13 mouse cellular contexts compared by ENCODE assay signal in genomic region chr2:59842556-59843008, GRCm38 (mm10). TPM values are rescaled to one million over a fixed set of nuclear protein-coding genes. Genes with fewer than 3 reads are reported as not detected.
A peak's percentile ranks its signal among the peaks of the same experiment; 100 is the strongest.
DNase-seq lines count a peak whose midpoint lies in the region; ATAC-seq and TF ChIP-seq lines count a peak whose summit lies in the region.
"Had no signal": no experiment of that assay in that cellular context is flagged by ENCODE, and none has a peak within 500 bp of the region (broad histone marks: within the 10 kb centered on the region; RNA-seq: fewer than 3 reads in every experiment).

No protein-coding gene starts in this region.

- intact Hi-C loops in gastrocnemius, adult 2 months (cut with DNase I) = no loop called here
- intact Hi-C loops in gastrocnemius, postnatal 14 days (cut with DNase I; ENCODE audit: low total_unique reads) = no loop called here

- no peak for DNase-seq in gastrocnemius, adult 2 months
- DNase-seq in gastrocnemius, postnatal 14 days = no peak
- DNase-seq in kidney, postnatal 0 days (ENCODE audit: low spot score) = no peak
- DNase-seq in kidney, postnatal 14 days = no peak
- DNase-seq in right cerebral cortex, postnatal 25 days = no peak
- no peak for DNase-seq in adrenal gland, postnatal 36 days
- DNase-seq: cerebellum, postnatal 25 days; lung, postnatal 14 days; right cerebral cortex, adult 18-20 months had no signal

- no peak for ATAC-seq in kidney, postnatal 0 days (replicated peaks; ENCODE audit: low FRiP score, low read depth)
- peak; percentile 62 for ATAC-seq in intestine, embryonic 16.5 days
- ATAC-seq in stomach, embryonic 15.5 days (ENCODE audit: insufficient read depth, low FRiP score, low read depth) = no peak

- no peak overlapping the region for H3K4me3 ChIP-seq in gastrocnemius, adult 2 months
- no peak overlapping the region for H3K4me3 ChIP-seq in kidney, postnatal 0 days (replicated peaks; ENCODE audit: low read depth, low read length)
- H3K4me3 ChIP-seq in intestine, embryonic 16.5 days (ENCODE audit: low read length) = no peak overlapping the region
- H3K4me3 ChIP-seq in stomach, embryonic 15.5 days (replicated peaks) = no peak overlapping the region
- H3K4me3 ChIP-seq: erythroblast, embryonic 14.5 days; limb, embryonic 12.5 days had no signal

- no peaks in the 10 kb centered on the region for H3K27me3 ChIP-seq in kidney, postnatal 0 days (ENCODE audit: insufficient read depth, low read length)
- H3K27me3 ChIP-seq in intestine, embryonic 16.5 days (replicated peaks; ENCODE audit: control insufficient read depth, insufficient read depth, low read length) = no peaks in the 10 kb centered on the region
- H3K27me3 ChIP-seq in stomach, embryonic 15.5 days (replicated peaks) = no peaks in the 10 kb centered on the region
- H3K27me3 ChIP-seq: limb, embryonic 12.5 days had no signal

- no peaks in the 10 kb centered on the region for H3K9me3 ChIP-seq in kidney, postnatal 0 days (replicated peaks; ENCODE audit: low read length)
- H3K9me3 ChIP-seq in intestine, embryonic 16.5 days (ENCODE audit: control insufficient read depth, low read length) = 0 out of 2 replicates have a peak, but pooled peaks cover 2% of the 10 kb centered on the region
- no peaks in the 10 kb centered on the region for H3K9me3 ChIP-seq in stomach, embryonic 15.5 days

- no peak overlapping the region for H3K9ac ChIP-seq in kidney, postnatal 0 days (ENCODE audit: low read depth, low read length)
- no peak overlapping the region for H3K9ac ChIP-seq in intestine, embryonic 16.5 days (ENCODE audit: low read depth, low read length)
- no peak overlapping the region for H3K9ac ChIP-seq in stomach, embryonic 15.5 days
- H3K9ac ChIP-seq: limb, embryonic 12.5 days had no signal

- H3K4me1 ChIP-seq in kidney, postnatal 0 days (replicated peaks; ENCODE audit: insufficient read depth, low read length) = no peaks in the 10 kb centered on the region
- H3K4me1 ChIP-seq in intestine, embryonic 16.5 days (ENCODE audit: control insufficient read depth, insufficient read depth, low read length) = peaks cover 16% of the 10 kb centered on the region
- peaks cover 3% of the 10 kb centered on the region; the same call in 1 of the 2 replicates for H3K4me1 ChIP-seq in stomach, embryonic 15.5 days

- WGBS in kidney, postnatal 0 days = 82% methylated on average over 6 of the region's 6 CpGs
- 79% methylated on average over 6 of the region's 6 CpGs for WGBS in intestine, embryonic 16.5 days
- 81% methylated on average over 6 of the region's 6 CpGs for WGBS in stomach, embryonic 15.5 days

- no peak overlapping the region for H3K4me2 ChIP-seq in kidney, postnatal 0 days (ENCODE audit: low read length)
- H3K4me2 ChIP-seq in intestine, embryonic 16.5 days (ENCODE audit: low read depth, low read length) = no peak overlapping the region
- no peak overlapping the region for H3K4me2 ChIP-seq in stomach, embryonic 15.5 days
- H3K4me2 ChIP-seq: limb, embryonic 12.5 days had no signal

- H3K36me3 ChIP-seq in kidney, postnatal 0 days (ENCODE audit: insufficient read depth, low read length) = peaks cover 56% of the 10 kb centered on the region
- H3K36me3 ChIP-seq in intestine, embryonic 16.5 days (ENCODE audit: control insufficient read depth, insufficient read depth, low read length) = peaks cover 16% of the 10 kb centered on the region
- H3K36me3 ChIP-seq in stomach, embryonic 15.5 days = peaks cover 21% of the 10 kb centered on the region

- TF ChIP-seq CTCF in gastrocnemius, adult 2 months (IDR thresholded peaks at IDR 0.05) = no peak
- TF ChIP-seq CTCF in kidney, postnatal 0 days (IDR thresholded peaks at IDR 0.05; ENCODE audit: low read depth) = no peak

- H3K27ac ChIP-seq in gastrocnemius, adult 2 months = peak overlapping the region; percentile 63
- H3K27ac ChIP-seq in kidney, postnatal 0 days = peak overlapping the region; percentile 64; the same call in 1 of the 2 replicates
- peak overlapping the region; percentile 83; the same call in 1 of the 2 replicates for H3K27ac ChIP-seq in intestine, embryonic 16.5 days (ENCODE audit: low read length)
- H3K27ac ChIP-seq in stomach, embryonic 15.5 days = peak overlapping the region; percentile 87

RNA-seq across cellular contexts. Expression of gene Wdsub1, which starts 39.8 kb away (rescaled TPM):
- total RNA-seq in gastrocnemius, adult 2 months (2021) = 10 to 100 TPM; 12.0 to 18.4 TPM
- total RNA-seq in gastrocnemius, postnatal 14 days (2021) = 10 to 100 TPM; 15.5 to 17.7 TPM
- polyA plus RNA-seq in kidney, postnatal 0 days (2015; fragmentation: Nextera tagmentation; extraction: Ambion mirVana) = 39.2 and 39.5 TPM in 2 replicates
- 36.8 and 38.1 TPM in 2 replicates for polyA plus RNA-seq in intestine, embryonic 16.5 days (2015; fragmentation: Nextera tagmentation; extraction: Ambion mirVana)
- 30.0 and 30.6 TPM in 2 replicates for polyA plus RNA-seq in stomach, embryonic 15.5 days (2015; fragmentation: Nextera tagmentation; extraction: Ambion mirVana)
- total RNA-seq in adrenal gland, postnatal 36 days (2021) = 10 to 100 TPM; 13.9 to 16.1 TPM
